Mouse (Mus musculus) thymus, adult 2 months (tissue): Measurements from ENCODE around the gene H6pd. TPM values are rescaled to one million over a fixed set of nuclear protein-coding genes. Genes with fewer than 3 reads are reported as not detected.

Source experiments
- DNase-seq: peaks from one replicate; pipeline ENCODE4 v3.0.0; 2021
- H3K27ac ChIP-seq: fragments of 200-500 bp; 2 replicates; pipeline ENCODE4 v1.5.1; 2012; ENCODE audit warnings: low read length, control low read depth; ENCODE audit not compliant: control insufficient read depth, insufficient read depth
- H3K27me3 ChIP-seq: fragments of 200-500 bp; 2 replicates; pipeline ENCODE4 v1.6.1; 2012; ENCODE audit warnings: mild to moderate bottlenecking, low read length, moderate library complexity, mixed read lengths; ENCODE audit not compliant: control insufficient read depth, insufficient read depth
- H3K36me3 ChIP-seq: fragments of 200-500 bp; 2 replicates; pipeline ENCODE4 v1.6.1; 2012; ENCODE audit warnings: mild to moderate bottlenecking, low read length, moderate library complexity; ENCODE audit not compliant: control insufficient read depth, insufficient read depth
- H3K4me1 ChIP-seq: fragments of 200-500 bp; replicated peaks from 2 replicates; pipeline ENCODE4 v1.6.1; 2012; ENCODE audit warnings: low read length; ENCODE audit not compliant: control insufficient read depth, insufficient read depth
- H3K4me3 ChIP-seq: fragments of 200-500 bp; 2 replicates; pipeline ENCODE4 v1.5.1; 2012; ENCODE audit warnings: mild to moderate bottlenecking, low read length, control low read depth, moderate library complexity; ENCODE audit not compliant: control insufficient read depth, insufficient read depth
- CTCF ChIP-seq: fragments of 200-500 bp; IDR thresholded peaks from 2 replicates; pipeline ENCODE4 v1.5.1; 2012; ENCODE audit warnings: mild to moderate bottlenecking, control low read depth, low read length, moderate library complexity, borderline replicate concordance; ENCODE audit not compliant: control insufficient read depth, poor library complexity, insufficient read depth; ENCODE audit errors: extremely low read depth
- POLR2A ChIP-seq: fragments of 200-500 bp; IDR thresholded peaks from 2 replicates; pipeline ENCODE4 v1.6.1; 2012; ENCODE audit warnings: mild to moderate bottlenecking, low read length, control low read depth, moderate library complexity; ENCODE audit not compliant: control insufficient read depth, poor library complexity, insufficient read depth; ENCODE audit errors: extremely low read depth
- WGBS: fragments of 180-500 bp; shearing (Covaris S2); methylation state at CpG from one replicate; pipeline ENCODE4 v1.1.7; 2018; 5-methylcytosine and 5-hydroxymethylcytosine counted together
- polyA plus RNA-seq: library from polyadenylated mRNA; depleted of rRNA; stranded (reverse); fragments of >200 nt; gene quantifications from 2 replicates; pipeline ENCODE4 v1.2.3, GENCODE M21; 2012; rRNA removed

H6pd gene
- polyA plus RNA-seq, result 138 and 152 TPM in 2 replicates

- TF ChIP-seq POLR2A (peak; percentile 99), CTCF (no peak)
- H3K4me3 ChIP-seq, result peak within 1 kb of the TSS; percentile 95
- H3K36me3 ChIP-seq, result no peaks in the 10 kb centered on the region
- peaks cover 51% of the 10 kb centered on the region for H3K4me1 ChIP-seq
- H3K27me3 ChIP-seq, result no peaks in the 10 kb centered on the region
- peak within 1 kb of the TSS; percentile 100 for H3K27ac ChIP-seq
- WGBS, result under 1% methylated on average over 52 of the region's 52 CpGs
- peak; percentile 96 for DNase-seq
Observed at GRCm38 (mm10) chr4:150008853-150009586, at the start of gene H6pd. Gene H6pd, minus strand, starts transcription at chr4:150009023.

GRCm38 (mm10) chr4:150057722-150058121 is 48.9 kb upstream of the H6pd start:
- WGBS, result 96% methylated on average over 12 of the region's 12 CpGs
- Histone ChIP-seq H3K27ac (no peak overlapping the region), H3K4me3 (no peak overlapping the region), H3K36me3 (no peaks in the 10 kb centered on the region), H3K27me3 (no peaks in the 10 kb centered on the region), H3K4me1 (no peaks in the 10 kb centered on the region; the same call in 1 of the 2 replicates)
- DNase-seq, result no peak
- TF ChIP-seq POLR2A (no peak), CTCF (no peak)

- TF ChIP-seq POLR2A, result no peak
- TF ChIP-seq CTCF, result no peak
- Histone ChIP-seq H3K4me3 (no peak overlapping the region), H3K27ac (no peak overlapping the region), H3K27me3 (no peaks in the 10 kb centered on the region), H3K4me1 (no peaks in the 10 kb centered on the region; the same call in 1 of the 2 replicates), H3K36me3 (no peaks in the 10 kb centered on the region)
- 59% methylated on average over 7 of the region's 7 CpGs for WGBS
- DNase-seq, result no peak
Observed at GRCm38 (mm10) chr4:150056171-150056570, 47.3 kb upstream of the H6pd start.

GRCm38 (mm10) chr4:150052380-150052779 is 43.6 kb upstream of the H6pd start:
- no peak overlapping the region for H3K27ac ChIP-seq
- no peak for DNase-seq
- H3K27me3 ChIP-seq, result peaks cover 10% of the 10 kb centered on the region; the same call in 1 of the 2 replicates
- no peaks in the 10 kb centered on the region for H3K36me3 ChIP-seq
- H3K4me3 ChIP-seq, result no peak overlapping the region
- TF ChIP-seq CTCF (no peak), POLR2A (no peak)
- WGBS, result 97% methylated on average over 3 of the region's 3 CpGs
- peaks cover 7% of the 10 kb centered on the region; the same call in 1 of the 2 replicates for H3K4me1 ChIP-seq

GRCm38 (mm10) chr4:150051514-150051913 is 42.7 kb upstream of the H6pd start:
- DNase-seq, result no peak
- H3K27ac ChIP-seq, result no peak overlapping the region
- no peak overlapping the region for H3K4me3 ChIP-seq
- no peak for TF ChIP-seq CTCF
- TF ChIP-seq POLR2A, result no peak
- peaks cover 7% of the 10 kb centered on the region; the same call in 1 of the 2 replicates for H3K4me1 ChIP-seq
- WGBS, result 88% methylated on average over 8 of the region's 8 CpGs
- no peaks in the 10 kb centered on the region for H3K36me3 ChIP-seq
- peaks cover 10% of the 10 kb centered on the region; the same call in 1 of the 2 replicates for H3K27me3 ChIP-seq

- no peak overlapping the region for H3K4me3 ChIP-seq
Observed at GRCm38 (mm10) chr4:150049564-150050226, 40.9 kb upstream of the H6pd start.

More at GRCm38 (mm10) chr4:150049564-150050226, 40.9 kb upstream of the H6pd start:
- H3K27ac ChIP-seq, result no peak overlapping the region
- no peaks in the 10 kb centered on the region for H3K36me3 ChIP-seq
- TF ChIP-seq CTCF, result no peak
- TF ChIP-seq POLR2A, result no peak
- DNase-seq, result no peak
- H3K27me3 ChIP-seq, result peaks cover 10% of the 10 kb centered on the region; the same call in 1 of the 2 replicates
- WGBS, result 50% methylated on average over 13 of the region's 13 CpGs
- peaks cover 7% of the 10 kb centered on the region; the same call in 1 of the 2 replicates for H3K4me1 ChIP-seq
